Mouse (Mus musculus): ENCODE measurements at regions not wholly inside any gene's neighbourhood (a gene's known extent, or its start where the extent isn't known, plus 50 kb on each side); places are given as distances from the start of the nearest gene placed in this dataset.

DNA sequence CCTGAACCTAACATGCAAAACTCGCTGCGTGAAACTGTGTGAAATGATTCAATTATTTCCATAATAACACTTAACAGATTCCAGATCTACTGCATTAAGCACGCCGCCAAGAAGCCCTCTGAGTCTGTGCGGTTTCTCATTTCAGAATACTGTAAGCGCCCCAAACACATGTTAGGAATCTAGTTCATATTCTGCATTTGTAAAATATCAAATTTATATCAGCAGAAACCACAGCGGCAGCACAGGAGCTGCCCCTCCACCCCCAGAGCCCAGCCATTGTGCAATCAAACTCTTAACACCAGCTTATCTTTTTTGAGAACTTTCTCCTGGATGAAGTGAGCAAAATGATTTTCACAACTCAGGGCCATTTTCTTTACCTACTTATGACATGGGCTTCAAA lies 715.4 kb downstream of the Kcnj2 start:
- no peak for TF ChIP-seq CTCF (IDR thresholded peaks at IDR 0.05; ENCODE audit: low read depth)
- TF ChIP-seq EP300 (IDR thresholded peaks at IDR 0.05; ENCODE audit: low read depth) = no peak

Data from liver, embryonic 14.5 days (tissue).